Mouse (Mus musculus) cerebellum, postnatal 10 days (tissue): ENCODE data around the gene Auts2.
A peak's percentile ranks its signal among the peaks of the same experiment; 100 is the strongest.
"Not testable (repeated sequence)": the region's sequence is repeated elsewhere in the genome, so short reads cannot be mapped to it uniquely, and the experiment has no call there.

ENCODE experiments used
- DNase-seq, 2 experiments: peaks; one replicate each; pipeline ENCODE4 v3.0.0; 2021; ENCODE audit warnings: mixed read lengths in 2 of 2

Auts2 gene

GRCm38 (mm10) chr5:132543118-132544071 is at the start of gene Auts2:
Gene Auts2 (minus strand): TSS chr5:132543344.
- peak; percentile 93 to 97 for DNase-seq

- DNase-seq: no peak
Observed at GRCm38 (mm10) chr5:132591721-132592695, 48.9 kb upstream of the Auts2 start.

GRCm38 (mm10) chr5:132579774-132580173 is 36.6 kb upstream of the Auts2 start:
- DNase-seq: no peak

GRCm38 (mm10) chr5:132560771-132561170 is 17.6 kb upstream of the Auts2 start:
- not testable (repeated sequence) for DNase-seq

- peak; percentile 58 to 69 for DNase-seq
Observed at GRCm38 (mm10) chr5:132545761-132546160, 2.6 kb upstream of the Auts2 start.

GRCm38 (mm10) chr5:132544176-132544995 is 1.2 kb upstream of the Auts2 start:
- peak; percentile 58 for DNase-seq

GRCm38 (mm10) chr5:132542381-132543020 is 643 bp downstream of the Auts2 start:
- peak; percentile 65 to 68 for DNase-seq

GRCm38 (mm10) chr5:132541951-132542350 is 1.2 kb downstream of the Auts2 start:
- DNase-seq: peak; percentile 52 to 62

GRCm38 (mm10) chr5:132541371-132541931 is 1.7 kb downstream of the Auts2 start:
- peak; percentile 76 for DNase-seq

GRCm38 (mm10) chr5:132540841-132541311 is 2.3 kb downstream of the Auts2 start:
- DNase-seq: peak; percentile 67 to 69

- DNase-seq: no peak
Observed at GRCm38 (mm10) chr5:132537475-132537874, 5.7 kb downstream of the Auts2 start.

GRCm38 (mm10) chr5:132526395-132526794 is 16.7 kb downstream of the Auts2 start:
- DNase-seq: no peak

GRCm38 (mm10) chr5:132521358-132521873 is 21.7 kb downstream of the Auts2 start:
- no peak for DNase-seq

GRCm38 (mm10) chr5:132517879-132518278 is 25.3 kb downstream of the Auts2 start:
- DNase-seq: no peak

- DNase-seq: no peak
Observed at GRCm38 (mm10) chr5:132514521-132514920, 28.6 kb downstream of the Auts2 start.

GRCm38 (mm10) chr5:132513206-132513605 is 29.9 kb downstream of the Auts2 start:
- DNase-seq: no peak

GRCm38 (mm10) chr5:132509464-132509885 is 33.7 kb downstream of the Auts2 start:
- peak; percentile 37 to 39 for DNase-seq

- DNase-seq: no peak
Observed at GRCm38 (mm10) chr5:132504893-132505292, 38.3 kb downstream of the Auts2 start.

GRCm38 (mm10) chr5:132503431-132503830 is 39.7 kb downstream of the Auts2 start:
- DNase-seq: no peak

GRCm38 (mm10) chr5:132502036-132502435 is 41.1 kb downstream of the Auts2 start:
- no peak for DNase-seq

GRCm38 (mm10) chr5:132500817-132501231 is 42.3 kb downstream of the Auts2 start:
- no peak for DNase-seq
